Mouse (Mus musculus): ENCODE measurements around the gene Acss3.

The Acss3 gene

GRCm38 (mm10) chr10:107021118-107021517 is 102.3 kb downstream of the Acss3 start:
- no peak for DNase-seq (ENCODE audit: low spot score in 2 of 2)

- DNase-seq (ENCODE audit: low spot score in 2 of 2) = no peak
Observed at GRCm38 (mm10) chr10:107011142-107011541, 112.3 kb downstream of the Acss3 start.

- DNase-seq (ENCODE audit: low spot score in 2 of 2) = no peak
Observed at GRCm38 (mm10) chr10:106998052-106998625, 125.3 kb downstream of the Acss3 start.

GRCm38 (mm10) chr10:106989478-106989877 is 134.0 kb downstream of the Acss3 start:
- DNase-seq (ENCODE audit: low spot score in 2 of 2) = no peak

GRCm38 (mm10) chr10:106975193-106976141 is 148.0 kb downstream of the Acss3 start:
- no peak for DNase-seq (ENCODE audit: low spot score in 2 of 2)

- DNase-seq (ENCODE audit: low spot score in 2 of 2) = no peak
Observed at GRCm38 (mm10) chr10:106959026-106959425, 164.4 kb downstream of the Acss3 start.

- DNase-seq (ENCODE audit: low spot score in 2 of 2) = no peak
Observed at GRCm38 (mm10) chr10:106941380-106941779, 182.1 kb downstream of the Acss3 start.

- DNase-seq (ENCODE audit: low spot score in 2 of 2) = no peak
Observed at GRCm38 (mm10) chr10:106939441-106939840, 184.0 kb downstream of the Acss3 start.

- no peak for DNase-seq (ENCODE audit: low spot score in 2 of 2)
Observed at GRCm38 (mm10) chr10:106938851-106939250, 184.6 kb downstream of the Acss3 start.

GRCm38 (mm10) chr10:106936996-106937395 is 186.5 kb downstream of the Acss3 start:
- DNase-seq (ENCODE audit: low spot score in 2 of 2) = no peak

- no peak for DNase-seq (ENCODE audit: low spot score in 2 of 2)
Observed at GRCm38 (mm10) chr10:106932571-106933073, 190.8 kb downstream of the Acss3 start.

GRCm38 (mm10) chr10:106928576-106929332 is 194.7 kb downstream of the Acss3 start:
- DNase-seq (ENCODE audit: low spot score in 2 of 2) = no peak

- DNase-seq (ENCODE audit: low spot score in 2 of 2) = no peak
Observed at GRCm38 (mm10) chr10:106924798-106925197, 198.7 kb downstream of the Acss3 start.

GRCm38 (mm10) chr10:106924334-106924733 is 199.1 kb downstream of the Acss3 start:
- DNase-seq (ENCODE audit: low spot score in 2 of 2) = no peak

GRCm38 (mm10) chr10:106914822-106915221 is 208.6 kb downstream of the Acss3 start:
- no peak for DNase-seq (ENCODE audit: low spot score in 2 of 2)

- no peak for DNase-seq (ENCODE audit: low spot score in 2 of 2)
Observed at GRCm38 (mm10) chr10:106914275-106914674, 209.2 kb downstream of the Acss3 start.

GRCm38 (mm10) chr10:106913032-106913431 is 210.4 kb downstream of the Acss3 start:
- DNase-seq (ENCODE audit: low spot score in 2 of 2) = no peak

- no peak for DNase-seq (ENCODE audit: low spot score in 2 of 2)
Observed at GRCm38 (mm10) chr10:106910108-106910507, 213.4 kb downstream of the Acss3 start.

- DNase-seq (ENCODE audit: low spot score in 2 of 2) = no peak
Observed at GRCm38 (mm10) chr10:106896351-106896750, 227.1 kb downstream of the Acss3 start.

All from spleen, postnatal 10 days (tissue).